Mouse (Mus musculus) stomach, embryonic 15.5 days (tissue): ENCODE results near the gene Mroh2a. TPM values are rescaled to one million over a fixed set of nuclear protein-coding genes. Genes with fewer than 3 reads are reported as not detected.

Experiments
- ATAC-seq: fragments of 200-750 bp; cut with Nextera tagmentation; 2 replicates; pipeline ENCODE4 v1.8.0; 2017; ENCODE audit warnings: low read depth, moderate number of reproducible peaks, moderate TSS enrichment; ENCODE audit not compliant: insufficient read depth, low FRiP score
- H3K27ac ChIP-seq: fragments of 300-500 bp; sonication (generic); 2 replicates; pipeline ENCODE4 v1.5.1; 2015; ENCODE audit warnings: mild to moderate bottlenecking, inconsistent platforms
- H3K27me3 ChIP-seq: fragments of 300-500 bp; sonication (generic); replicated peaks from 2 replicates; pipeline ENCODE4 v1.6.1; 2015; ENCODE audit warnings: inconsistent platforms
- H3K36me3 ChIP-seq: fragments of 300-500 bp; sonication (generic); 2 replicates; pipeline ENCODE4 v1.6.1; 2015; ENCODE audit warnings: inconsistent platforms
- H3K4me1 ChIP-seq: fragments of 300-500 bp; sonication (generic); 2 replicates; pipeline ENCODE4 v1.6.1; 2015; ENCODE audit warnings: inconsistent platforms
- H3K4me2 ChIP-seq: fragments of 300-500 bp; sonication (generic); 2 replicates; pipeline ENCODE4 v1.6.1; 2015; ENCODE audit warnings: mild to moderate bottlenecking, inconsistent platforms
- H3K4me3 ChIP-seq: fragments of 300-500 bp; sonication (generic); replicated peaks from 2 replicates; pipeline ENCODE4 v1.5.1; 2015; ENCODE audit warnings: inconsistent platforms
- H3K9ac ChIP-seq: fragments of 300-500 bp; sonication (generic); 2 replicates; pipeline ENCODE4 v1.6.1; 2015; ENCODE audit warnings: inconsistent platforms
- H3K9me3 ChIP-seq: fragments of 300-500 bp; sonication (generic); 2 replicates; pipeline ENCODE4 v1.6.1; 2016; ENCODE audit warnings: inconsistent platforms
- WGBS: fragments of 180-500 bp; shearing (Covaris S2); methylation state at CpG from one replicate; pipeline ENCODE4 v1.1.7; 2015; 5-methylcytosine and 5-hydroxymethylcytosine counted together
- polyA plus RNA-seq: library from polyadenylated mRNA; unstranded; fragments of >200 nt; fragmentation: Nextera tagmentation; extraction: Ambion mirVana; gene quantifications from 2 replicates; pipeline ENCODE4 v1.2.1, GENCODE M21; 2015

Gene Mroh2a
- polyA plus RNA-seq, 1 experiment from 2014 or later: 1.2 TPM

- H3K9me3 ChIP-seq: no peaks in the 10 kb centered on the region
- no peak overlapping the region for H3K9ac ChIP-seq
- H3K4me2 ChIP-seq: no peak overlapping the region
- WGBS: 61% methylated on average over 7 of the region's 7 CpGs
- H3K4me3 ChIP-seq: no peak overlapping the region
- H3K27ac ChIP-seq: no peak overlapping the region
- H3K27me3 ChIP-seq: no peaks in the 10 kb centered on the region
- no peak for ATAC-seq
- H3K4me1 ChIP-seq: no peaks in the 10 kb centered on the region
- no peaks in the 10 kb centered on the region for H3K36me3 ChIP-seq
Observed at GRCm38 (mm10) chr1:88284946-88285320, 58.1 kb downstream of the Mroh2a start.

- H3K4me1 ChIP-seq: no peaks in the 10 kb centered on the region
- H3K36me3 ChIP-seq: no peaks in the 10 kb centered on the region
- 60% methylated on average over 5 of the region's 5 CpGs for WGBS
- H3K4me3 ChIP-seq: no peak overlapping the region
- no peaks in the 10 kb centered on the region for H3K27me3 ChIP-seq
- H3K9me3 ChIP-seq: no peaks in the 10 kb centered on the region
- no peak overlapping the region for H3K4me2 ChIP-seq
- no peak for ATAC-seq
- H3K27ac ChIP-seq: no peak overlapping the region
- no peak overlapping the region for H3K9ac ChIP-seq
Observed at GRCm38 (mm10) chr1:88285652-88286051, 58.9 kb downstream of the Mroh2a start.

- Histone ChIP-seq H3K9ac (no peak overlapping the region), H3K9me3 (no peaks in the 10 kb centered on the region), H3K27ac (no peak overlapping the region), H3K4me3 (no peak overlapping the region), H3K4me2 (no peak overlapping the region), H3K4me1 (no peaks in the 10 kb centered on the region), H3K27me3 (no peaks in the 10 kb centered on the region), H3K36me3 (no peaks in the 10 kb centered on the region)
- no peak for ATAC-seq
- 79% methylated on average over 15 of the region's 15 CpGs for WGBS
Observed at GRCm38 (mm10) chr1:88286136-88286845, 59.5 kb downstream of the Mroh2a start.

GRCm38 (mm10) chr1:88286887-88287696 lies 60.3 kb downstream of the Mroh2a start:
- no peaks in the 10 kb centered on the region for H3K4me1 ChIP-seq
- no peak overlapping the region for H3K9ac ChIP-seq
- ATAC-seq: no peak
- H3K27me3 ChIP-seq: no peaks in the 10 kb centered on the region
- no peaks in the 10 kb centered on the region for H3K36me3 ChIP-seq
- no peak overlapping the region for H3K27ac ChIP-seq
- H3K4me3 ChIP-seq: no peak overlapping the region
- H3K4me2 ChIP-seq: no peak overlapping the region
- H3K9me3 ChIP-seq: no peaks in the 10 kb centered on the region
- WGBS: 71% methylated on average over 13 of the region's 13 CpGs

GRCm38 (mm10) chr1:88287697-88287980 lies 60.9 kb downstream of the Mroh2a start:
- H3K27me3 ChIP-seq: no peaks in the 10 kb centered on the region
- no peak overlapping the region for H3K4me3 ChIP-seq
- H3K9ac ChIP-seq: no peak overlapping the region
- H3K9me3 ChIP-seq: no peaks in the 10 kb centered on the region
- ATAC-seq: peak; percentile 1; the same call in 1 of the 2 replicates
- WGBS: 37% methylated on average over 5 of the region's 5 CpGs
- H3K4me2 ChIP-seq: no peak overlapping the region
- H3K4me1 ChIP-seq: no peaks in the 10 kb centered on the region
- no peaks in the 10 kb centered on the region for H3K36me3 ChIP-seq
- H3K27ac ChIP-seq: no peak overlapping the region

- WGBS: 34% methylated on average over 3 of the region's 3 CpGs
- H3K9me3 ChIP-seq: no peaks in the 10 kb centered on the region
- H3K4me2 ChIP-seq: no peak overlapping the region
- no peak overlapping the region for H3K9ac ChIP-seq
- peak; percentile 14; the same call in 1 of the 2 replicates for ATAC-seq
- H3K4me3 ChIP-seq: no peak overlapping the region
- H3K36me3 ChIP-seq: no peaks in the 10 kb centered on the region
- no peaks in the 10 kb centered on the region for H3K27me3 ChIP-seq
- H3K27ac ChIP-seq: no peak overlapping the region
- no peaks in the 10 kb centered on the region for H3K4me1 ChIP-seq
Observed at GRCm38 (mm10) chr1:88288056-88288788, 61.4 kb downstream of the Mroh2a start.

GRCm38 (mm10) chr1:88288789-88289127 lies 62.0 kb downstream of the Mroh2a start:
- no peak overlapping the region for H3K4me3 ChIP-seq
- H3K4me1 ChIP-seq: no peaks in the 10 kb centered on the region
- no peaks in the 10 kb centered on the region for H3K9me3 ChIP-seq
- H3K9ac ChIP-seq: no peak overlapping the region
- H3K27ac ChIP-seq: no peak overlapping the region
- H3K4me2 ChIP-seq: no peak overlapping the region
- no peaks in the 10 kb centered on the region for H3K27me3 ChIP-seq
- H3K36me3 ChIP-seq: no peaks in the 10 kb centered on the region
- ATAC-seq: no peak
- WGBS: 67% methylated on average over 3 of the region's 3 CpGs

GRCm38 (mm10) chr1:88289152-88289551 lies 62.4 kb downstream of the Mroh2a start:
- WGBS: 40% methylated on average over 2 of the region's 2 CpGs
- Histone ChIP-seq H3K27ac (no peak overlapping the region), H3K9me3 (no peaks in the 10 kb centered on the region), H3K9ac (no peak overlapping the region), H3K4me1 (no peaks in the 10 kb centered on the region), H3K27me3 (no peaks in the 10 kb centered on the region), H3K36me3 (no peaks in the 10 kb centered on the region), H3K4me3 (no peak overlapping the region), H3K4me2 (no peak overlapping the region)
- ATAC-seq: no peak

GRCm38 (mm10) chr1:88289917-88290316 lies 63.1 kb downstream of the Mroh2a start:
- Histone ChIP-seq H3K9ac (no peak overlapping the region), H3K4me2 (no peak overlapping the region), H3K27me3 (no peaks in the 10 kb centered on the region), H3K9me3 (no peaks in the 10 kb centered on the region), H3K4me1 (no peaks in the 10 kb centered on the region), H3K36me3 (no peaks in the 10 kb centered on the region), H3K27ac (no peak overlapping the region), H3K4me3 (no peak overlapping the region)
- WGBS: 38% methylated on average over 4 of the region's 4 CpGs
- ATAC-seq: no peak

GRCm38 (mm10) chr1:88290511-88290910 lies 63.7 kb downstream of the Mroh2a start:
- Histone ChIP-seq H3K36me3 (no peaks in the 10 kb centered on the region), H3K9ac (no peak overlapping the region), H3K4me2 (no peak overlapping the region), H3K9me3 (no peaks in the 10 kb centered on the region), H3K27me3 (no peaks in the 10 kb centered on the region), H3K4me1 (no peaks in the 10 kb centered on the region), H3K27ac (no peak overlapping the region), H3K4me3 (no peak overlapping the region)
- 66% methylated on average over 1 of the region's 1 CpGs for WGBS
- no peak for ATAC-seq

GRCm38 (mm10) chr1:88291409-88292005 lies 64.7 kb downstream of the Mroh2a start:
- H3K27ac ChIP-seq: no peak overlapping the region
- no peaks in the 10 kb centered on the region for H3K27me3 ChIP-seq
- no peaks in the 10 kb centered on the region for H3K4me1 ChIP-seq
- H3K9ac ChIP-seq: no peak overlapping the region
- H3K4me3 ChIP-seq: no peak overlapping the region
- H3K4me2 ChIP-seq: no peak overlapping the region
- 58% methylated on average over 3 of the region's 3 CpGs for WGBS
- no peaks in the 10 kb centered on the region for H3K9me3 ChIP-seq
- H3K36me3 ChIP-seq: no peaks in the 10 kb centered on the region
- no peak for ATAC-seq

- H3K9ac ChIP-seq: no peak overlapping the region
- ATAC-seq: no peak
- H3K27ac ChIP-seq: no peak overlapping the region
- H3K36me3 ChIP-seq: no peaks in the 10 kb centered on the region
- no peaks in the 10 kb centered on the region for H3K4me1 ChIP-seq
- no peak overlapping the region for H3K4me2 ChIP-seq
- no peaks in the 10 kb centered on the region for H3K9me3 ChIP-seq
- H3K27me3 ChIP-seq: no peaks in the 10 kb centered on the region
- WGBS: 52% methylated on average over 2 of the region's 2 CpGs
- H3K4me3 ChIP-seq: no peak overlapping the region
Observed at GRCm38 (mm10) chr1:88292057-88292456, 65.3 kb downstream of the Mroh2a start.
